Mouse (Mus musculus) limb, embryonic 14.5 days (tissue): Measurements from ENCODE around the gene Mtch1. TPM values are rescaled to one million over a fixed set of nuclear protein-coding genes. Genes with fewer than 3 reads are reported as not detected.
"Not testable (repeated sequence)": the region's sequence is repeated elsewhere in the genome, so short reads cannot be mapped to it uniquely, and the experiment has no call there.

Experiments used
- ATAC-seq: fragments of 200-750 bp; cut with Nextera tagmentation; 2 replicates; pipeline ENCODE4 v1.8.0; 2017; ENCODE audit warnings: low read depth, moderate number of reproducible peaks, moderate TSS enrichment; ENCODE audit not compliant: low FRiP score
- DNase-seq: peaks from one replicate; pipeline ENCODE4 v3.0.0-alpha.2; 2015; ENCODE audit warnings: low spot score
- H3K27ac ChIP-seq: fragments of 300-500 bp; sonication (generic); replicated peaks from 2 replicates; pipeline ENCODE4 v1.5.1; 2014; ENCODE audit warnings: low read depth, mild to moderate bottlenecking, low read length, moderate library complexity, mixed read lengths
- H3K27me3 ChIP-seq: fragments of 300-500 bp; sonication (generic); 2 replicates; pipeline ENCODE4 v1.6.1; 2014; ENCODE audit warnings: low read length, mixed read lengths; ENCODE audit not compliant: control insufficient read depth, insufficient read depth
- H3K36me3 ChIP-seq: fragments of 300-500 bp; sonication (generic); 2 replicates; pipeline ENCODE4 v1.6.1; 2014; ENCODE audit warnings: mild to moderate bottlenecking, low read length, moderate library complexity, mixed read lengths; ENCODE audit not compliant: control insufficient read depth, insufficient read depth
- H3K4me1 ChIP-seq: fragments of 300-500 bp; sonication (generic); 2 replicates; pipeline ENCODE4 v1.6.1; 2014; ENCODE audit warnings: antibody characterized with exemption, low read length, mixed read lengths; ENCODE audit not compliant: control insufficient read depth, insufficient read depth
- H3K4me2 ChIP-seq: fragments of 300-500 bp; sonication (generic); replicated peaks from 2 replicates; pipeline ENCODE4 v1.6.1; 2014; ENCODE audit warnings: low read depth, mild to moderate bottlenecking, low read length, moderate library complexity; ENCODE audit not compliant: severe bottlenecking
- H3K4me3 ChIP-seq: fragments of 300-500 bp; sonication (generic); replicated peaks from 2 replicates; pipeline ENCODE4 v1.5.1; 2014; ENCODE audit warnings: low read length
- H3K9ac ChIP-seq: fragments of 300-500 bp; sonication (generic); 2 replicates; pipeline ENCODE4 v1.6.1; 2014; ENCODE audit warnings: mild to moderate bottlenecking, low read depth, low read length, moderate library complexity; ENCODE audit not compliant: severe bottlenecking
- H3K9me3 ChIP-seq: fragments of 300-500 bp; sonication (generic); 2 replicates; pipeline ENCODE4 v1.6.1; 2016; ENCODE audit warnings: low read length; ENCODE audit not compliant: control insufficient read depth
- POLR2A ChIP-seq: fragments of 200-500 bp; IDR thresholded peaks from 2 replicates; pipeline ENCODE4 v1.8.0; 2012; ENCODE audit warnings: inconsistent platforms, mild to moderate bottlenecking, moderate library complexity, borderline replicate concordance; ENCODE audit not compliant: insufficient read depth, insufficient read length; ENCODE audit errors: extremely low read depth
- WGBS: fragments of 180-500 bp; shearing (Covaris S2); extraction: QIAGEN DNeasy Blood & Tissue Kit; methylation state at CpG from one replicate; pipeline ENCODE4 v1.1.7; 2014; 5-methylcytosine and 5-hydroxymethylcytosine counted together
- polyA plus RNA-seq, 2 experiments: library from polyadenylated mRNA; depleted of rRNA in 1 of 2; stranded (reverse) in 1 of 2; unstranded in 1 of 2; fragments of >200 nt; fragmentation: Nextera tagmentation in 1 of 2; extraction: Ambion mirVana in 1 of 2; gene quantifications; 2 replicates each; pipeline versions ENCODE4 v1.2.1 to v1.2.3; 2012 to 2014

The Mtch1 gene
- polyA plus RNA-seq (2012; rRNA removed) (469 and 541 TPM in 2 replicates), polyA plus RNA-seq (2014; fragmentation: Nextera tagmentation; extraction: Ambion mirVana) (420 and 443 TPM in 2 replicates)

- peak within 1 kb of the TSS; percentile 80 for H3K9ac ChIP-seq
- H3K4me3 ChIP-seq = peak within 1 kb of the TSS; percentile 72
- H3K27ac ChIP-seq = peak within 1 kb of the TSS; percentile 88
- 1% methylated on average over 31 of the region's 53 CpGs for WGBS
- TF ChIP-seq POLR2A = peak; percentile 39; the same call in 1 of the 2 replicates
- no peaks in the 10 kb centered on the region for H3K9me3 ChIP-seq
- H3K27me3 ChIP-seq = no peaks in the 10 kb centered on the region
- H3K4me1 ChIP-seq = peaks cover 14% of the 10 kb centered on the region
- H3K4me2 ChIP-seq = peak within 1 kb of the TSS; percentile 65
- H3K36me3 ChIP-seq = peaks cover 13% of the 10 kb centered on the region
- ATAC-seq (peak; percentile 96), DNase-seq (peak; percentile 97)
Measured at GRCm38 (mm10) chr17:29347645-29348256, at the start of gene Mtch1. Gene Mtch1 (minus strand): TSS chr17:29347934.

GRCm38 (mm10) chr17:29396821-29397242, 49.1 kb upstream of the Mtch1 start:
- peak; percentile 86 for DNase-seq
- no peak overlapping the region for H3K4me3 ChIP-seq
- no peak overlapping the region for H3K9ac ChIP-seq
- peak overlapping the region; percentile 22 for H3K4me2 ChIP-seq
- 20% methylated on average over 6 of the region's 6 CpGs for WGBS
- H3K27me3 ChIP-seq = no peaks in the 10 kb centered on the region
- TF ChIP-seq POLR2A = no peak
- H3K36me3 ChIP-seq = no peaks in the 10 kb centered on the region
- ATAC-seq = peak; percentile 71
- no peak overlapping the region for H3K27ac ChIP-seq
- H3K4me1 ChIP-seq = peaks cover 19% of the 10 kb centered on the region
- no peaks in the 10 kb centered on the region for H3K9me3 ChIP-seq

GRCm38 (mm10) chr17:29396056-29396799, 48.5 kb upstream of the Mtch1 start:
- H3K4me1 ChIP-seq = peaks cover 19% of the 10 kb centered on the region
- 56% methylated on average over 6 of the region's 6 CpGs for WGBS
- no peaks in the 10 kb centered on the region for H3K27me3 ChIP-seq
- no peak overlapping the region for H3K4me2 ChIP-seq
- H3K9me3 ChIP-seq = no peaks in the 10 kb centered on the region
- no peaks in the 10 kb centered on the region for H3K36me3 ChIP-seq
- no peak overlapping the region for H3K27ac ChIP-seq
- DNase-seq = no peak
- no peak for ATAC-seq
- H3K4me3 ChIP-seq = no peak overlapping the region
- no peak overlapping the region for H3K9ac ChIP-seq
- no peak for TF ChIP-seq POLR2A

DNA sequence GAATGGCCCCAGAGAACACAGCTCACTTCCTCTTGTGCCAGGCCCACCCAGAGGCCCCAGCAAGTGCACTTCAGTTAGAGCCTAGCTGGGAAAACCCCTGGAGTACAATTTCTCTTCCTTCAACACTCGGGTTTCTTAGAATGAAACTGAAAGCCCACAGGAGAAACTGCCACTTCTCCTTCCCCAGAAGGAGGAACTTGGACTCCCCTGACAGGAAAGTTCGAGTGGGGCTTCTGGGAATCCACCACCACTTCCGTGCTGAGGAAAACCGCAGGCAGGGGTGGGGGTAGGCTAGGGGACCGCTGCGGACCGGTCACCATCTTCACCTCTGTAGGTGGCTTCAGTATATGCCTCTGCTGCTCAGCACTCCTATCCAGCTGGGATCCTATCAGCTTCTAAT, 47.6 kb upstream of the Mtch1 start:
- no peak for TF ChIP-seq POLR2A
- Histone ChIP-seq H3K27me3 (no peaks in the 10 kb centered on the region), H3K4me3 (no peak overlapping the region), H3K4me1 (peaks cover 19% of the 10 kb centered on the region), H3K27ac (no peak overlapping the region), H3K36me3 (no peaks in the 10 kb centered on the region), H3K9ac (no peak overlapping the region), H3K9me3 (no peaks in the 10 kb centered on the region), H3K4me2 (no peak overlapping the region)
- DNase-seq (no peak), ATAC-seq (no peak)
- 68% methylated on average over 7 of the region's 7 CpGs for WGBS

DNA sequence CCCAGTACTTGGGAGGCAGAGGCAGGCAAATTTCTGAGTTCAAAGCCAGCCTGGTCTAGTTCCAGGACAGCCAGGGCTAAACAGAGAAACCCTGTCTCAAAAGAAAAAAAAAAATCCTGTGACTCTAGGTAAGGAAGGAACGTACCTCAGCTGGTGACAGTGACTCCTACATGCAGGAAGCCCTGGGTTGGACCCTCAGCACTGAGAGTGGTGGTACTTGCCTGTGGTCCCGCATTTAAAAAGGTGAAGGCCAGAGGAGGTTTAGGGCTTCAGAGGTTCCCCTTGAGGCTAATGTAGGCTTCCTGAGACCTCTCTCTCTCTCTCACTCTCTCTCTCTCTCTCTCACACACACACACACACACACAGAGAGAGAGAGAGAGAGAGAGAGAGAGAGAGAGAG, 47.0 kb upstream of the Mtch1 start:
- not testable (repeated sequence) for ATAC-seq, H3K27me3 ChIP-seq, H3K27ac ChIP-seq, H3K36me3 ChIP-seq, H3K9me3 ChIP-seq, H3K4me3 ChIP-seq, DNase-seq, H3K4me2 ChIP-seq, H3K9ac ChIP-seq
- 79% methylated on average over 2 of the region's 2 CpGs for WGBS
- H3K4me1 ChIP-seq = peaks cover 19% of the 10 kb centered on the region
